Mouse (Mus musculus) natural killer cell, adult 2 months (primary cell): Measurements from ENCODE around the gene Mapk1ip1.

Experiments used
- DNase-seq, 2 experiments: peaks; one replicate each; pipeline ENCODE4 v3.0.0; 2022; ENCODE audit warnings: low spot score in 2 of 2

Mapk1ip1 gene

GRCm38 (mm10) chr7:138845544-138846391 is at the start of gene Mapk1ip1, which contains the start of gene Ppp2r2d:
Mapk1ip1 (minus strand) TSS chr7:138846273.
Ppp2r2d (plus strand) TSS chr7:138846079.
- peak; percentile 97 for DNase-seq

- DNase-seq = no peak
Observed at GRCm38 (mm10) chr7:138885365-138886289, 39.6 kb upstream of the Mapk1ip1 start.

- DNase-seq = no peak
Observed at GRCm38 (mm10) chr7:138883724-138884123, 37.7 kb upstream of the Mapk1ip1 start.

- DNase-seq = no peak
Observed at GRCm38 (mm10) chr7:138875031-138875430, 29.0 kb upstream of the Mapk1ip1 start.

GRCm38 (mm10) chr7:138872956-138873355 is 26.9 kb upstream of the Mapk1ip1 start:
- DNase-seq = no peak

GRCm38 (mm10) chr7:138868316-138868715 is 22.2 kb upstream of the Mapk1ip1 start:
- no peak for DNase-seq

- no peak for DNase-seq
Observed at GRCm38 (mm10) chr7:138867286-138867685, 21.2 kb upstream of the Mapk1ip1 start.

GRCm38 (mm10) chr7:138864776-138865175 is 18.7 kb upstream of the Mapk1ip1 start:
- no peak for DNase-seq

- no peak for DNase-seq
Observed at GRCm38 (mm10) chr7:138863950-138864572, 18.0 kb upstream of the Mapk1ip1 start.

GRCm38 (mm10) chr7:138856670-138857069 is 10.6 kb upstream of the Mapk1ip1 start:
- no peak for DNase-seq

GRCm38 (mm10) chr7:138854201-138854600 is 8.1 kb upstream of the Mapk1ip1 start:
- DNase-seq = no peak

- no peak for DNase-seq
Observed at GRCm38 (mm10) chr7:138853417-138854031, 7.5 kb upstream of the Mapk1ip1 start.

- DNase-seq = no peak
Observed at GRCm38 (mm10) chr7:138850083-138850482, 4.0 kb upstream of the Mapk1ip1 start.

- DNase-seq = no peak
Observed at GRCm38 (mm10) chr7:138848028-138848920, 2.2 kb upstream of the Mapk1ip1 start.

GRCm38 (mm10) chr7:138847316-138848027 is 1.4 kb upstream of the Mapk1ip1 start:
- no peak for DNase-seq

- no peak for DNase-seq
Observed at GRCm38 (mm10) chr7:138846502-138846991, 474 bp upstream of the Mapk1ip1 start.

- DNase-seq = no peak
Observed at GRCm38 (mm10) chr7:138845111-138845510, 962 bp downstream of the Mapk1ip1 start.

- no peak for DNase-seq
Observed at GRCm38 (mm10) chr7:138843421-138843820, 2.7 kb downstream of the Mapk1ip1 start.

- no peak for DNase-seq
Observed at GRCm38 (mm10) chr7:138841436-138842151, 4.5 kb downstream of the Mapk1ip1 start.
